Mouse (Mus musculus): ENCODE measurements around the gene 3110082I17Rik. TPM values are rescaled to one million over a fixed set of nuclear protein-coding genes. Genes with fewer than 3 reads are reported as not detected.

The 3110082I17Rik gene
- polyA plus RNA-seq, 1 experiment, result 0.97 TPM

- peaks cover 58% of the 10 kb centered on the region for H3K4me1 ChIP-seq (ENCODE audit: control insufficient read depth)
- TF ChIP-seq GATA1 (IDR thresholded peaks at IDR 0.05; ENCODE audit: low read length) (no peak), TAL1 (IDR thresholded peaks at IDR 0.05; ENCODE audit: low read length) (no peak)
- H3K36me3 ChIP-seq (ENCODE audit: control insufficient read depth), result peaks cover 27% of the 10 kb centered on the region
- no peaks in the 10 kb centered on the region for H3K9me3 ChIP-seq (ENCODE audit: control insufficient read depth, low read length)
- H3K27me3 ChIP-seq (ENCODE audit: control insufficient read depth), result no peaks in the 10 kb centered on the region
- H3K4me3 ChIP-seq (replicated peaks), result no peak overlapping the region
Measured at GRCm38 (mm10) chr5:139364911-139365571, 95.3 kb downstream of the 3110082I17Rik start.

GRCm38 (mm10) chr5:139364260-139364910 is 95.9 kb downstream of the 3110082I17Rik start:
- Histone ChIP-seq H3K27me3 (ENCODE audit: control insufficient read depth) (no peaks in the 10 kb centered on the region), H3K4me3 (replicated peaks) (no peak overlapping the region), H3K9me3 (ENCODE audit: control insufficient read depth, low read length) (no peaks in the 10 kb centered on the region), H3K36me3 (ENCODE audit: control insufficient read depth) (peaks cover 21% of the 10 kb centered on the region), H3K4me1 (ENCODE audit: control insufficient read depth) (peaks cover 51% of the 10 kb centered on the region)
- TF ChIP-seq GATA1 (IDR thresholded peaks at IDR 0.05; ENCODE audit: low read length), result no peak
- TF ChIP-seq TAL1 (IDR thresholded peaks at IDR 0.05; ENCODE audit: low read length), result no peak

DNA sequence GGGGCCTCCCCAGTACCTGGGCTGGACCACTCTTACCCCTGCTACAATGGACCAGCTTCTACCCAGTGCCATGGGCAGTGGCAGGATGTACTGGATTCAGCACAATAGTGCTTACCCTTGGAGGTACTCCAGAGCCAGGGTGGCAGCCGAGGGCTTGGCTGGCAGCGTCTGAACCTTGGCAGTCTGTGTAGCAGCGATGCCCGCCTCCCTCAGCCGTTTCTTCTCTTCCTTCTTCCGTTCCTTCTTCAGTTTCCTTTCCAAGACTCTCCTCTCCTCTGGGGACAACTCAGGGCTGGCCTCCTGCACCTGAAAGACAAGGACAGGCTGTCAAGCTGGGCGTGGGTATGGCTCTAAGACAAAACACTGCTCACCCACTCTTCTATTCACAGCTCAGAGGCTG is 96.5 kb downstream of the 3110082I17Rik start:
- Histone ChIP-seq H3K4me1 (ENCODE audit: control insufficient read depth) (peaks cover 51% of the 10 kb centered on the region), H3K27me3 (ENCODE audit: control insufficient read depth) (no peaks in the 10 kb centered on the region), H3K4me3 (replicated peaks) (no peak overlapping the region), H3K9me3 (ENCODE audit: control insufficient read depth, low read length) (no peaks in the 10 kb centered on the region), H3K36me3 (ENCODE audit: control insufficient read depth) (peaks cover 19% of the 10 kb centered on the region)
- TF ChIP-seq TAL1 (IDR thresholded peaks at IDR 0.05; ENCODE audit: low read length) (no peak), GATA1 (IDR thresholded peaks at IDR 0.05; ENCODE audit: low read length) (no peak)

GRCm38 (mm10) chr5:139359244-139359643 is 101.1 kb downstream of the 3110082I17Rik start:
- Histone ChIP-seq H3K4me3 (replicated peaks) (no peak overlapping the region), H3K9me3 (ENCODE audit: control insufficient read depth, low read length) (no peaks in the 10 kb centered on the region), H3K4me1 (ENCODE audit: control insufficient read depth) (peaks cover 15% of the 10 kb centered on the region), H3K27me3 (ENCODE audit: control insufficient read depth) (no peaks in the 10 kb centered on the region), H3K36me3 (ENCODE audit: control insufficient read depth) (peaks cover 16% of the 10 kb centered on the region; the same call in 1 of the 2 replicates)
- no peak for TF ChIP-seq TAL1 (IDR thresholded peaks at IDR 0.05; ENCODE audit: low read length)
- no peak for TF ChIP-seq GATA1 (IDR thresholded peaks at IDR 0.05; ENCODE audit: low read length)

DNA sequence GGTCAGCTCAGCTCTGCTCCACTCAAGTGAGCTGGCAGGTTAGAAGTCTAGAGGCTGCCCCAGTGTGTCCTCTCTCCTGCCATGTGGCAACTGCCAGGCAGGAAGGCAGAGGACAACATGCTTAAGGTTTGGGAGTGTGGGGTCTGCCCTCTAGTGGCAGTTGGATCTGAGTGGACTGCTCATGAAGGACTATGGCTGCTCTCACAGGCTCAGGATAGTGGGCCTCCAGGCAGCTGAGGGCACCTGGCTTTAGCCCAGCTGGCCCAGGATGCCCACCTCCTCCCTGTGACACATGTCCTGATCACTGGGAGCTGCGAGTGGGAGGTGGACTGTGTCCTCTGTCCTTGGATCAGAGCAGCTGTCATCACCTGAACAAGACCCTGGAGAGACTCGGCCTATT is 101.7 kb downstream of the 3110082I17Rik start:
- H3K36me3 ChIP-seq (ENCODE audit: control insufficient read depth), result peaks cover 14% of the 10 kb centered on the region; the same call in 1 of the 2 replicates
- H3K27me3 ChIP-seq (ENCODE audit: control insufficient read depth), result no peaks in the 10 kb centered on the region
- no peak overlapping the region for H3K4me3 ChIP-seq (replicated peaks)
- H3K4me1 ChIP-seq (ENCODE audit: control insufficient read depth), result peaks cover 16% of the 10 kb centered on the region
- H3K9me3 ChIP-seq (ENCODE audit: control insufficient read depth, low read length), result no peaks in the 10 kb centered on the region
- TF ChIP-seq TAL1 (IDR thresholded peaks at IDR 0.05; ENCODE audit: low read length) (no peak), GATA1 (IDR thresholded peaks at IDR 0.05; ENCODE audit: low read length) (no peak)

DNA sequence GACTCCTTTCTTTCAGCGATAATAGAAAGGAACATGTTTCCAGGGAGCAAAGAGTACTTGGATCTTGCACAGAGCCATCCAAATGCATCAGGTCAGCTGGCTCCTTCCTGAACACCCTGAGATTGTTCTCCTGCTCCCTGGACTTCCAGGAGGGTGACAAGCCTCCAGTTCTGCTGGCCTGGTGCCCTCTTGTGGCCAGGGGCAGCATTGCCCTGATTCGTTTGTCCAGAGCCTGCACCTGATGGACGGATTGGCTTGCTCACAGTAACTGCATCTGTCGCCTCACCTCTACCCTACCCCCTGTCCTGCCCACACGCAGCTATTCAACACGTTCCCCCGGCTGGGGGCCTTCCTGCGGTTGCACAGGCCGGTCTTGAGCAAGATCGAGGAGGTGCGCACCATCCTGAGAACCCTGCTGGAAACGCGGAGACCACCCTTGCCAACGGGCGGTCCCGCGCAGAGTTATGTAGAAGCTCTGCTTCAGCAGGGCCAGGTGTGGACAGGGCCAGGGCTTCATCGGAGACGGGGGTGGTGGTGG is 105.0 kb downstream of the 3110082I17Rik start:
- H3K36me3 ChIP-seq (ENCODE audit: control insufficient read depth), result peaks cover 2% of the 10 kb centered on the region; the same call in 1 of the 2 replicates
- H3K9me3 ChIP-seq (ENCODE audit: control insufficient read depth, low read length), result no peaks in the 10 kb centered on the region
- TF ChIP-seq TAL1 (IDR thresholded peaks at IDR 0.05; ENCODE audit: low read length) (no peak), GATA1 (IDR thresholded peaks at IDR 0.05; ENCODE audit: low read length) (no peak)
- peaks cover 46% of the 10 kb centered on the region for H3K4me1 ChIP-seq (ENCODE audit: control insufficient read depth)
- no peak overlapping the region for H3K4me3 ChIP-seq (replicated peaks)
- no peaks in the 10 kb centered on the region for H3K27me3 ChIP-seq (ENCODE audit: control insufficient read depth)

- H3K36me3 ChIP-seq (ENCODE audit: control insufficient read depth), result peaks cover 2% of the 10 kb centered on the region; the same call in 1 of the 2 replicates
- H3K4me1 ChIP-seq (ENCODE audit: control insufficient read depth), result peaks cover 59% of the 10 kb centered on the region
- TF ChIP-seq GATA1 (IDR thresholded peaks at IDR 0.05; ENCODE audit: low read length), result no peak
- TF ChIP-seq TAL1 (IDR thresholded peaks at IDR 0.05; ENCODE audit: low read length), result no peak
- no peaks in the 10 kb centered on the region for H3K27me3 ChIP-seq (ENCODE audit: control insufficient read depth)
- no peaks in the 10 kb centered on the region for H3K9me3 ChIP-seq (ENCODE audit: control insufficient read depth, low read length)
- H3K4me3 ChIP-seq (replicated peaks), result no peak overlapping the region
Measured at GRCm38 (mm10) chr5:139353946-139354345, 106.4 kb downstream of the 3110082I17Rik start.

- TF ChIP-seq GATA1 (IDR thresholded peaks at IDR 0.05; ENCODE audit: low read length), result no peak
- TF ChIP-seq TAL1 (IDR thresholded peaks at IDR 0.05; ENCODE audit: low read length), result no peak
- no peak overlapping the region for H3K4me3 ChIP-seq (replicated peaks)
- no peaks in the 10 kb centered on the region for H3K27me3 ChIP-seq (ENCODE audit: control insufficient read depth)
- peaks cover 64% of the 10 kb centered on the region for H3K4me1 ChIP-seq (ENCODE audit: control insufficient read depth)
- H3K36me3 ChIP-seq (ENCODE audit: control insufficient read depth), result no peaks in the 10 kb centered on the region
- H3K9me3 ChIP-seq (ENCODE audit: control insufficient read depth, low read length), result no peaks in the 10 kb centered on the region
Measured at GRCm38 (mm10) chr5:139353496-139353895, 106.8 kb downstream of the 3110082I17Rik start.

GRCm38 (mm10) chr5:139352317-139352716 is 108.0 kb downstream of the 3110082I17Rik start, which contains the start of gene Cyp2w1:
Gene Cyp2w1, plus strand, starts transcription at chr5:139352617.
- Histone ChIP-seq H3K9me3 (ENCODE audit: control insufficient read depth, low read length) (no peaks in the 10 kb centered on the region), H3K36me3 (ENCODE audit: control insufficient read depth) (no peaks in the 10 kb centered on the region), H3K27me3 (ENCODE audit: control insufficient read depth) (no peaks in the 10 kb centered on the region), H3K4me1 (ENCODE audit: control insufficient read depth) (peaks cover 68% of the 10 kb centered on the region), H3K4me3 (replicated peaks) (peak within 1 kb of the TSS; percentile 30)
- TF ChIP-seq GATA1 (IDR thresholded peaks at IDR 0.05; ENCODE audit: low read length) (no peak), TAL1 (IDR thresholded peaks at IDR 0.05; ENCODE audit: low read length) (no peak)

Measured in erythroblast, embryonic 14.5 days (primary cell).